Mouse (Mus musculus) right cerebral cortex, postnatal 25 days (tissue): Measurements from ENCODE around the gene Gm29094.
"Not testable (repeated sequence)": the region's sequence is repeated elsewhere in the genome, so short reads cannot be mapped to it uniquely, and the experiment has no call there.

Experiments used
- DNase-seq: peaks from one replicate; pipeline ENCODE4 v3.0.0; 2022

Gm29094 gene

GRCm38 (mm10) chr9:89198969-89199416 lies at the start of gene Gm29094, which contains the start of gene Bcl2a1b:
Gene Gm29094 (plus strand): TSS chr9:89199379.
Gene Bcl2a1b (plus strand): TSS chr9:89199209.
- not testable (repeated sequence) for DNase-seq

- DNase-seq = not testable (repeated sequence)
Measured at GRCm38 (mm10) chr9:89172539-89172938, 26.6 kb upstream of the Gm29094 start.

DNA sequence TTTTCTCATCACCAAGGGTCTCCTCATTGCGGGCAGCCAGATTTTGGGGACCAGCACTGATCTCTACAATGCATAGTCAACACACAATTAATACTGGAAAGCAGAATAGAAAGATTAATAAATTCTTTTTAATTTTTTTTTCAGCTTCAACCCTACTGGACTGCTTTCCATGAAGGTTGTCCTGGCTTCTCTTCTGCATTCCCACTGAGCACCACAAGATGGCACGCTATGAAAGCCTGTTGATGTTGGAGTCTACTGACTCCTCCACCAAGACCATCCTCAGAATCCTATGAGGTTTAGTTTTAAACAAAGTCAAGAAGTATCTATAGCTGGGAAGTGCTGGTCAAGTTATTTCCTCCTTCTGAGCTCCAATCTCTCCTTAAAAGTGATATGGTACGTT lies 20.3 kb upstream of the Gm29094 start:
- peak; percentile 57 for DNase-seq

GRCm38 (mm10) chr9:89179469-89179868 lies 19.7 kb upstream of the Gm29094 start:
- DNase-seq = not testable (repeated sequence)

DNA sequence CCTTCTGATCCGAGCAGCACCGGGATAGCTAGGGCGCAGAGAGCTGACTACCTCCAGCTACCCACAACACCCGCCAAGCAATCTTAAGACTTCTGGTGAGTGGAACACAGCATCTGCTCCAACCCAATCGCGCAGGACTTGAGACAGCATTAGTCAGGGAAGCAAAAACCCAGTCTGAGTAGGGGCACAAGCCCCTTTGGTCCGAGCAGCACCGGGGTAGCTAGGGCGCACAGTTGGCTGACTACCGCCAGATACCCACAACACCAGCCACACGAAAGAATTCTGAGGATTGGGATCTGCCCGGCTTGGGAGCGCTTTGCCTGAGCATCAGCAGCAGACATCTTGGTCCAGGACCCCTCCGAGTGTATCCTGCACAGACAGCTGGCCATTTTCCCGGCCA lies 12.2 kb upstream of the Gm29094 start:
- not testable (repeated sequence) for DNase-seq

DNA sequence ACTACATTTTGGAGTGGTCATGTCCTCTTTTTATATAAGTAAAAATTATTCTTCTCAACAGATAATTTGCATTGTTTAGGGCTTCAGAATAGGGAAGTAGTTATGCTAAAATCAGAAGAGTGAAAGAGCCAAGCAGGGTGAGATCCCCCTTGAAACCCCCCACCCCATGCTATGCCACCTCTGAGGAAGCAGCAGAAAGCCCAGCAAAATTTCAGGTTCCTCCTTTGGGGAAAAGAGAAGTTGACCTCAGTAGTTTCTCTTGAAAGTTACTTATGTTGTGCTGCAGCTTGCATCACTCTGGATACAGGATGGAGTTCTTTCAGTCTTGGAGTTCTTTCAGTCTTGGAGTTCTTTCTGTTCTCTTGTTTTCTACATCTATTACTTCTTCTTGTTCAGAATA lies 3.7 kb upstream of the Gm29094 start:
- not testable (repeated sequence) for DNase-seq

GRCm38 (mm10) chr9:89197509-89197908 lies 1.7 kb upstream of the Gm29094 start:
- not testable (repeated sequence) for DNase-seq

DNA sequence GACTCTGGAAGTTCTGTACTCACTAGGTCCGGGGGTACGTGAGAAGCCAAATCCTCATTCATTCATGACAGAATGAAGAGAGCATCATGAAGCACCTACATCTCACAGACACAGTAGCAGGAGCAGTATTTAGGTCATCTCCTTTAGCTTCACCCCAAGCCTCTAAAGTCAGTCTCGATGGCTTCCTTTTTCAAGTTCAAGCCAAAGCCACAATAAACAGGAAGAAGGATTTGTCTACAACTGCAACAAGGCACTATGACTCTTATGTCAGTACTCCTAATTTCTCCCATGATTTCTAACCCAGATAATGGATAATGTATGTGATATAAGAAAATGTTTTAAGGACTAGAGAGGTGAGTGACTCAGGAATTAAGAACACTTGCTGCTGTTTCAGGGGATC lies 830 bp upstream of the Gm29094 start:
- not testable (repeated sequence) for DNase-seq

DNA sequence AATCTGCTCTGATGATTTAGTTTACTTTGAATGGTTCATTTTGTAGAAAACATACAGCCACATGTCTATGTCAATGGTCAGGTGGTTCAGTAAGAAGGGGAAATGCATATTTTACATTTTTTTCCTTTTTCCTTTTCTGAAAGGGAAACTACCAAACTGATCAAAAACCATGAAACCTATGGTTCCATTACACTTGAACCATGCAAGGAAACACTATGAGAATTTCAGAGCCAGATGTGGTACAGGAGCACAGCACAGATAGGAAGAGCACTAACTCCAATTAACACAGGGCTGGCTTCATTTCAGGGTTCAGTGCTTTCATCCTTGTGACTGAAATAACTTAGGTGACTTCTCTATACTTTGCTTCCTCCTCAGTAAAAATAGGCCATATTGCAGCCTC lies 3.1 kb downstream of the Gm29094 start:
- not testable (repeated sequence) for DNase-seq

GRCm38 (mm10) chr9:89208939-89209338 lies 9.8 kb downstream of the Gm29094 start:
- DNase-seq = not testable (repeated sequence)

GRCm38 (mm10) chr9:89210353-89211064 lies 11.3 kb downstream of the Gm29094 start, which contains the start of gene Mthfs:
Gene Mthfs (plus strand): TSS chr9:89210676.
- DNase-seq = not testable (repeated sequence)

GRCm38 (mm10) chr9:89211065-89211858 lies 12.1 kb downstream of the Gm29094 start:
- DNase-seq = peak; percentile 95

DNA sequence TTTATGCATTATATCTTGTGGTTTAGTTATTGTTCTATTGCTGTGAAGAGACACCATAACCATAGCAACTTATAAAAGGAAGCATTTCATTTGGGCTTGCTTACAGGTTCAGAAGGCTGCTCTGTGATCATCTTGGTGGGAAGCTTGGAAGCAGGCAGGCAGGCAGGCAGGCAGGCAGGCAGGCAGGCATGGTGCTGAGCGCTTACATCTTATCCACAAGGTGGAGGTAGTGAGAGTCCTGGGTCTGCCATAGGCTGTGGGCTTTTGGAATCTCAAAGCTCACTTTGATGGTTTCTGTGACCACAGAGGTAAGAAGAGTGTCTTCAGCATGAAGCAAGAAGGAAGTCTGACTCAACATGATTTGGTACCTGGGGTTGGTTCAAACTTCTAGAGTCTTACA lies 13.2 kb downstream of the Gm29094 start:
- not testable (repeated sequence) for DNase-seq

DNA sequence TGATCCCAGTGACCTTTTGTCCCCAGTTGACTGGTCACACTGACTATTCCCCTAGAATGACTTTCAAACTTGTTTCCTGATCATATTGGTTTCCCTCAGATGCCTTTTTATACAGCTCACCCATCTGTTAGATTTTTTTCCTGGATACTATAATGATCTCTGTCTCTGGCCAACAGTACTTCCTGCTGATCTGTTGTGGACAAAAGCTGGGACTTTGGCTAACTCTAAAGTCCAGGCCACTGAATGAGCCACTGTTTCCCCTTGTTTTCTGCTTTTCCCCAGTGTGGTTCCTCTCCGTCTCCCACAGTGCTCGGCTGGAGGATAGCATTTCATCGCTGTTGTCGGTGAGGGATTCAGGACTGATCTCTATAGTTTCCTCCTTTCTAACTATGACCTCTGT lies 19.0 kb downstream of the Gm29094 start:
- DNase-seq = not testable (repeated sequence)

GRCm38 (mm10) chr9:89219668-89220067 lies 20.5 kb downstream of the Gm29094 start:
- DNase-seq = not testable (repeated sequence)

GRCm38 (mm10) chr9:89220704-89221287 lies 21.6 kb downstream of the Gm29094 start:
- not testable (repeated sequence) for DNase-seq

GRCm38 (mm10) chr9:89226071-89226470 lies 26.9 kb downstream of the Gm29094 start:
- no peak for DNase-seq

DNA sequence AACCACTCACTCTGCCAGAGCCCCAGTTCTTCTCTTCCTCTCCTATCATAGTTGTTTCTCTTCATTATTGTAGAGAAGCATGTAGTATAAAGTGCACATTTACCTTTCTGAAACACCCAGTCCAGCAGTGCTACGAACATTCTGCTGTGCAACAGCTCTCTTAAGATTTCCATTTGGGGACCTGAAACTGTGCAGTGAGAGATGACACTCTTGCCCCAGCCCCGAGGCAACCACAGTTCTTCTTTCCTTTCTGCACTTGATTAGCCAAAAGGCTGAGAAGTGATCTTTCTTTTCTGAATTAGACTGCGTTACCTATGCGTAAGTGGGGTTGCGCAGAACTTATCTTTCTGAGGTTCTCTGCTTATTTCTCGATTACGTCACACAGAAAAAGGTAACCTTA lies 28.9 kb downstream of the Gm29094 start:
- DNase-seq = no peak

DNA sequence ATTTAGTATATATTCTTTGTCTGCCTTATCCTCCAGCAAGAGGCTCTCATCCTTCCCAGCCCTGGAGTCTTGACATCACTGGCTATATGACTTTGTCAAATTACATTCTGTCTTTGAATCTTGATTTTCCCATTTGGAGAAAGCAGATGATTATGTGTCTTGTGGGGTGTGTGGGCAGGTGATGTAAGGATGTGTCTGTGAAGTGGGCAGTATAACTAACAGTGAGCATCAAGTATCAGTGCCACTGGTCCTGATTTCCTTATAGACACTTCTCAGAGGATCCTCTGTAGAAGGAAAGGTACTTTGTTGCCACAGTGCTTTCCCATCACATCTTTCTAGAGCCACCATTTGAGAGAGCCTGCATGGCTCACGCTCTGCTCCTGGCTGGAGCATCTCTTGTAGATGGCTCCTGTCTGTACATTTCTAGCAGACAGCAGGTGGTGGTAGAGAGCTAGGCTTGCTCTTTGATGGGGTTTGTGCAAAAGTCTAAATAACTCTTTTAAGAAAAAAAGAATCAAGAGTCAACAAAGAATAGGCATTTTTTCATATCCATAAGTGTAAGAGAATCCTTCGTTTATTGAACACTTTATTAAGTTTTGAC lies 31.8 kb downstream of the Gm29094 start:
- DNase-seq = peak; percentile 53

- not testable (repeated sequence) for DNase-seq
Measured at GRCm38 (mm10) chr9:89237131-89237530, 38.0 kb downstream of the Gm29094 start.

- not testable (repeated sequence) for DNase-seq
Measured at GRCm38 (mm10) chr9:89238976-89239505, 39.9 kb downstream of the Gm29094 start.

- DNase-seq = not testable (repeated sequence)
Measured at GRCm38 (mm10) chr9:89240516-89241019, 41.4 kb downstream of the Gm29094 start.
